Mouse (Mus musculus) liver, embryonic 12.5 days (tissue): ENCODE data around the gene Rras. TPM values are rescaled to one million over a fixed set of nuclear protein-coding genes. Genes with fewer than 3 reads are reported as not detected.

Experiments used
- ATAC-seq: fragments of 200-750 bp; cut with Nextera tagmentation; 2 replicates; pipeline ENCODE4 v1.8.0; 2017; ENCODE audit warnings: moderate number of reproducible peaks, mild to moderate bottlenecking, moderate library complexity
- H3K27ac ChIP-seq: fragments of 300-500 bp; sonication (generic); 2 replicates; pipeline ENCODE4 v1.5.1; 2016; ENCODE audit warnings: mild to moderate bottlenecking
- H3K27me3 ChIP-seq: fragments of 300-500 bp; sonication (generic); replicated peaks from 2 replicates; pipeline ENCODE4 v1.6.1; 2016; ENCODE audit warnings: mild to moderate bottlenecking, moderate library complexity
- H3K36me3 ChIP-seq: fragments of 300-500 bp; sonication (generic); 2 replicates; pipeline ENCODE4 v1.6.1; 2016; ENCODE audit warnings: mild to moderate bottlenecking, moderate library complexity
- H3K4me1 ChIP-seq: fragments of 300-500 bp; sonication (generic); 2 replicates; pipeline ENCODE4 v1.6.1; 2016
- H3K4me2 ChIP-seq: fragments of 300-500 bp; sonication (generic); 2 replicates; pipeline ENCODE4 v1.6.1; 2016; ENCODE audit warnings: mild to moderate bottlenecking, moderate library complexity
- H3K4me3 ChIP-seq: fragments of 300-500 bp; sonication (generic); 2 replicates; pipeline ENCODE4 v1.5.1; 2016; ENCODE audit warnings: mild to moderate bottlenecking, moderate library complexity
- H3K9ac ChIP-seq: fragments of 300-500 bp; sonication (generic); 2 replicates; pipeline ENCODE4 v1.6.1; 2016; ENCODE audit warnings: mild to moderate bottlenecking, moderate library complexity
- H3K9me3 ChIP-seq: fragments of 300-500 bp; sonication (generic); replicated peaks from 2 replicates; pipeline ENCODE4 v1.6.1; 2016; ENCODE audit warnings: mild to moderate bottlenecking, moderate library complexity
- WGBS: fragments of 180-500 bp; shearing (Covaris S2); methylation state at CpG from one replicate; pipeline ENCODE4 v1.1.7; 2016; ENCODE audit not compliant: insufficient replicate concordance; 5-methylcytosine and 5-hydroxymethylcytosine counted together
- polyA plus RNA-seq: library from polyadenylated mRNA; unstranded; fragments of >200 nt; fragmentation: Nextera tagmentation; extraction: Ambion mirVana; gene quantifications from 2 replicates; pipeline ENCODE4 v1.2.1, GENCODE M21; 2016

Rras gene
- polyA plus RNA-seq, 1 experiment from 2014 or later = 13.9 TPM

DNA sequence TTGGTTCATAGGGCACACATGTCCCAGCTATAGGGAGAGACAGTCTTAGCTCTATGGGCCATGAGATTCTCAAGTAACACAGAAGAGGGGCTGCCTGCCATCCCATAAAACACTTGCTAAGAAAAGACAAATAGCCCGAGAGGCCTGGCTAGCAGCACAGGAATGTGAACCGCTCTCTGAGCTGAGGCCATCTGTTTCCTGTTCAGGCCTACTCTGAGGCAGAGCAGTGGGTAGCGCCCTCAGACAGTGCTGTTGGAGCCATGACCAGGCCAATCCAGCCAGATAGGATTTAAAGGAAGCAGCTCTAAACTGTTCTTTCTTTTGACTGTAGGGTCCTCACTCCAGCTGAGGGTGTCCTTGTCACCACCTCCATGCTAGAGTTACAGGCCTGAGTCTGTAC, 13.2 kb upstream of the Rras start:
- peaks cover 100% of the 10 kb centered on the region for H3K36me3 ChIP-seq
- peaks cover 4% of the 10 kb centered on the region; the same call in 1 of the 2 replicates for H3K9me3 ChIP-seq
- H3K4me2 ChIP-seq = no peak overlapping the region
- ATAC-seq = no peak
- H3K27ac ChIP-seq = no peak overlapping the region
- no peak overlapping the region for H3K9ac ChIP-seq
- H3K27me3 ChIP-seq = no peaks in the 10 kb centered on the region
- peaks cover 26% of the 10 kb centered on the region for H3K4me1 ChIP-seq
- no peak overlapping the region for H3K4me3 ChIP-seq
- WGBS = 61% methylated on average over 3 of the region's 3 CpGs

DNA sequence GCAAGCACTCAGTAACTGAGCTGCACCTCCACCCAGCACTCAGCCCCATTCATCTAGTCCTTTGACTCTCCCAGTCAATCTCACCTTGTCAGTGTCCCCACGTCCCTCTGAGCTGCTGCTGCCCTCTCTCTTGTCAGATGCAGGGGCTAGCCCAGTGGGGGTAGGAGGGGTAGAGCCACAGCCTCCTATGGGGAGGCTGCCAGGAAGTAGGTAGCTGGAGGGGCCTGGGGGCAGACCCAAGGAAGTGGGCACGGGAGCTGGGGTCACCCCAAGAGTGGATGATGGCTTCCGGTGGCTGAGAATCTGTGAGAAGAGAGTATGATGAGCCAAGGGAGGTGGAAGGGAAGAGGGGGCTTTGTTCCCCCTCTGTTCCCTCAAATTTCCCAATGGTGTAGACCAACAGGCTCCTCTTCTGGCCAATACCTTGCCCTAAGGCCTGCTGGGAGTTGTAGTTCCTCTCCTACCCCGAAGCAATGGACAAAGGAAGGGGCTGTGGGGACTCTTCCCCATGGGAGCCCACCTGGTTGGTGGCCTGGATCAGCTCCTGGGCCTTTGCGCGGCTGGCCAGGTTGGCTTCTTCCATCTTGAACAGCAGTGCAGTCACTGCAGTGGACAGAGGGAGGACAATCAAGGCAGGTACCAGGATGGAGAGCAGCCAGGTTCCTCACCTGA, 12.3 kb upstream of the Rras start:
- H3K36me3 ChIP-seq = peaks cover 100% of the 10 kb centered on the region
- no peak for ATAC-seq
- no peak overlapping the region for H3K4me3 ChIP-seq
- peaks cover 4% of the 10 kb centered on the region; the same call in 1 of the 2 replicates for H3K9me3 ChIP-seq
- no peak overlapping the region for H3K9ac ChIP-seq
- no peak overlapping the region; the same call in 1 of the 2 replicates for H3K27ac ChIP-seq
- no peak overlapping the region for H3K4me2 ChIP-seq
- 89% methylated on average over 6 of the region's 6 CpGs for WGBS
- no peaks in the 10 kb centered on the region for H3K27me3 ChIP-seq
- H3K4me1 ChIP-seq = peaks cover 18% of the 10 kb centered on the region

DNA sequence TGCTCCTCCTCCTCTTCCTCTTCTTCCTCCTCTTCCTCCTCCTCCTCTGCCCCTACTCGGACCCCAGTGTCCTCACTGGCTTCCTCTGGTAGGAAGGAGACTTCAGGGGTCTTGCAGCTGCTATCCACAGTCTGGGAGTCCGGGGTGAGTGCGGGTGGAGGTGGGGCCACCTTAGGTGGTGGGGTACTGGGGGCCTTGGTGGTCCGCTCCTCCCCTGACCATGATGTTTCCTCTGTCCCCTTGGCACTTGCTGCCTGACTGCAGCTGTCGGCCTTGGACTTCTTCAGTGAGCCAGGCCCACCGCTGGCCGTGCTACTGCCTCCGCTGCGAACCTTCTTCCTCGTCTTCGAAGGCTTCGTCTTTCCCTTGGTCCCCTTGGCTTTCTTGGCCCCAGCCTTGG, 11.3 kb upstream of the Rras start:
- no peak for ATAC-seq
- no peaks in the 10 kb centered on the region for H3K27me3 ChIP-seq
- WGBS = 91% methylated on average over 12 of the region's 12 CpGs

DNA sequence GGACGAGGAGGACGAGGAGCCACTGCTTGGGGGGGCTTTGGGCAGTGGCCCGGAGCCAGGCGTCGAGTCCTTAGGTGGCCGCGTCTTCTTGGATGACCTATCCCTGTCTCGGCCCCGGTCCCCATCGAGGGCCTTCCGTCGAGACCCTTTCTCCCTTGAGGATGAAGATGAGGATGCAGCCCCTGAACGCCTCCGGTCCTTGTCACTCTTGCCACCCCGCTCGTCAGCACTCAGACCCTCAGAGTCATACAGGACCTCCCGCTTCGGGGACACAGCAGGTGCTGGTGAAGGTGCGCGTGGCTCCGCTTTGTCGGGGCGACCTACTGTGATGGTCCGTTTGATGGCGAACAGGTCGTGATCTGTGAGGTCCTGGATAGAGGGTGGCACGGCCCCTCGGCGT, 10.6 kb upstream of the Rras start:
- H3K4me2 ChIP-seq = no peak overlapping the region
- no peak overlapping the region for H3K9ac ChIP-seq
- H3K27me3 ChIP-seq = no peaks in the 10 kb centered on the region
- no peak overlapping the region for H3K4me3 ChIP-seq
- H3K27ac ChIP-seq = no peak overlapping the region
- WGBS = 92% methylated on average over 29 of the region's 29 CpGs
- peaks cover 3% of the 10 kb centered on the region; the same call in 1 of the 2 replicates for H3K4me1 ChIP-seq
- ATAC-seq = no peak
- peaks cover 4% of the 10 kb centered on the region; the same call in 1 of the 2 replicates for H3K9me3 ChIP-seq
- peaks cover 100% of the 10 kb centered on the region for H3K36me3 ChIP-seq

More for the DNA sequence above, 11.3 kb upstream of the Rras start:
- Histone ChIP-seq H3K4me1 (peaks cover 7% of the 10 kb centered on the region; the same call in 1 of the 2 replicates), H3K4me3 (no peak overlapping the region), H3K4me2 (no peak overlapping the region), H3K9ac (no peak overlapping the region), H3K9me3 (peaks cover 4% of the 10 kb centered on the region; the same call in 1 of the 2 replicates), H3K27ac (no peak overlapping the region), H3K36me3 (peaks cover 100% of the 10 kb centered on the region)

DNA sequence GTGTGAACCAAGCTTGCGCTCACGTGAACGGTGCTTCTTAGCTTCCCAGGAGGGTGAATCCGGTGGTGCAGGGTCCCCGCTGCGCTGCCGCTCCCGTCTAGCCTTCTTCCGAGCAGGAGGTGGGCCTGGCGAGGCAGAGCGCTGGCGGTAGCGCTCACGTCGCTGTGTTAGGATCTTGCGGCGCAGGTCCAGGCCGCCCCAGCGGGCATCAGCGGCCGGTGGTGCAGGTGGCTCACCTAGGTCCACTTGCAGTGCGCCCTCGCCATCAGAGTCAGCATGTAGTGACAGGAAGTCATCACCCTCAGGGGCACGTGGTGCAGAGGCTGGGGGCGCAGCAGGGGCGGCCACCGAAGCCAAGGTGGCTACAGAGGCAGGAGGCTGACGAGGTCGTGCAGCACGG, 9.9 kb upstream of the Rras start:
- 92% methylated on average over 30 of the region's 30 CpGs for WGBS
- Histone ChIP-seq H3K27me3 (no peaks in the 10 kb centered on the region), H3K4me1 (peaks cover 7% of the 10 kb centered on the region), H3K9ac (no peak overlapping the region), H3K27ac (no peak overlapping the region), H3K4me2 (no peak overlapping the region), H3K4me3 (no peak overlapping the region), H3K36me3 (peaks cover 100% of the 10 kb centered on the region), H3K9me3 (peaks cover 4% of the 10 kb centered on the region; the same call in 1 of the 2 replicates)
- ATAC-seq = no peak

DNA sequence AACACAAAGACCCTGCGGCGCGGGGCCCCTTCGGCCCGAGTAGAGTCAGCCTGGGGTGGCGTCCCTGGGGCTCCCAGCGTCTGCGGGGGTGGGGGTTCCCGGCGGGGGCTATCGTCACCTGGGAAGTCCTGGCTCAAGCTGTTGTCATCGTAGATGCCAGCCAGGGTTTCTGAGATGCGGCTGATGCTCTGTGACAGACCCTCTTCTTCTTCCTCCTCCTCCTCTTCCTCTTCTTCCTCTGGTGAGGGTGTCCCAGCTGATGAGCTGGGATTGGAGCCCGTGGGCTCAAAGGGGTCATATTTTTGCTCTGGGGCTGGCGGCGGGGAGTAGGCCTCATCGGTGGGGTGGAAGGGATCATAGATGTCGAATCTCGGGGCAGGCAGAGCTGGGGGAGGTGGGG, 9.3 kb upstream of the Rras start:
- 93% methylated on average over 19 of the region's 19 CpGs for WGBS
- Histone ChIP-seq H3K27ac (no peak overlapping the region), H3K9me3 (peaks cover 4% of the 10 kb centered on the region; the same call in 1 of the 2 replicates), H3K36me3 (peaks cover 100% of the 10 kb centered on the region), H3K4me1 (peaks cover 11% of the 10 kb centered on the region), H3K4me2 (no peak overlapping the region), H3K9ac (no peak overlapping the region), H3K4me3 (no peak overlapping the region), H3K27me3 (no peaks in the 10 kb centered on the region)
- ATAC-seq = no peak

DNA sequence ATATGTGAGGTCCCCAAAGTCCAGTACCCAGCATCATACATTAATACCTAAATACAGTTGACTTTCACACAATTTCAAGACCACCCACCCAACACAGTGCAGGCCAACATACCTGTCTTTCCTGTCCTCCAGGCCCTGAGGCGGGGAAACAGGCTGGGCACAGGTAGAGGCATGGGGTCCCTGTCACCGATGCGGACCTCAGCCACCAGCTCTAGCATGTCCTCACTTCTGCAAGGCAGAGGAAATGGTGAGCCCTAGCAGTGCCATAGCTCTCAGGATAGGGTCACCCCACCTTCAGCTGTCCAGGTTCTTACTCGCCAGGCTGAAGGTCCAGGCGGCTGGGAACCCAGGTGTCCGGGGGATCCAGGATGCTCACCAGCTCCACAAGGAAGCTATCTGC, 5.8 kb upstream of the Rras start:
- 94% methylated on average over 6 of the region's 6 CpGs for WGBS

DNA sequence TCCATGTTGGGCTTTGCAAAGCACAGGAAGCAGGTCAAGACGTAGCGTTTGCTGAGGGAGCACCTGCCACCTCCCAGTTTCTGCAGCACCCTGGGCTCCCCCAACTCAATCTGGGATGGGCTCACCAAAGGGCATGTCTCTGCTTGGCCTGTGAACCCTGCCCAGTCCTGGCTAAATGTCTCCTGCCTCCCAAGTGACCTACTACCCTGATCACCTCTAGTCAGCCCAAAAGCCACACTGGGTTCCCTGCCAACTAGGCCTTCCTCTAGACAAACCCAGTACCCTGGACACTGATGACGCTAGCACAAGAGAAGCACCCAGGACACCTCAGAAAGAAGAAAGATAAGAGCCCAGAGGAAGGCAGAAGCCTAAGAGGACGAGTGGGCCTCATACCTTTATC, 4.9 kb upstream of the Rras start:
- Histone ChIP-seq H3K4me2 (peak overlapping the region; percentile 31), H3K4me1 (peaks cover 37% of the 10 kb centered on the region), H3K36me3 (peaks cover 61% of the 10 kb centered on the region), H3K27ac (peak overlapping the region; percentile 60), H3K9ac (peak overlapping the region; percentile 49; the same call in 1 of the 2 replicates), H3K27me3 (0 out of 2 replicates have a peak, but pooled peaks cover under 1% of the 10 kb centered on the region), H3K4me3 (no peak overlapping the region), H3K9me3 (peaks cover under 1% of the 10 kb centered on the region; the same call in 1 of the 2 replicates)
- 49% methylated on average over 4 of the region's 4 CpGs for WGBS
- no peak for ATAC-seq

More for the DNA sequence above, 5.8 kb upstream of the Rras start:
- ATAC-seq = no peak
- H3K4me1 ChIP-seq = peaks cover 35% of the 10 kb centered on the region
- H3K27me3 ChIP-seq = no peaks in the 10 kb centered on the region
- H3K36me3 ChIP-seq = peaks cover 69% of the 10 kb centered on the region
- no peak overlapping the region for H3K27ac ChIP-seq
- H3K9me3 ChIP-seq = peaks cover 4% of the 10 kb centered on the region; the same call in 1 of the 2 replicates
- no peak overlapping the region for H3K9ac ChIP-seq
- H3K4me2 ChIP-seq = no peak overlapping the region
- no peak overlapping the region for H3K4me3 ChIP-seq

DNA sequence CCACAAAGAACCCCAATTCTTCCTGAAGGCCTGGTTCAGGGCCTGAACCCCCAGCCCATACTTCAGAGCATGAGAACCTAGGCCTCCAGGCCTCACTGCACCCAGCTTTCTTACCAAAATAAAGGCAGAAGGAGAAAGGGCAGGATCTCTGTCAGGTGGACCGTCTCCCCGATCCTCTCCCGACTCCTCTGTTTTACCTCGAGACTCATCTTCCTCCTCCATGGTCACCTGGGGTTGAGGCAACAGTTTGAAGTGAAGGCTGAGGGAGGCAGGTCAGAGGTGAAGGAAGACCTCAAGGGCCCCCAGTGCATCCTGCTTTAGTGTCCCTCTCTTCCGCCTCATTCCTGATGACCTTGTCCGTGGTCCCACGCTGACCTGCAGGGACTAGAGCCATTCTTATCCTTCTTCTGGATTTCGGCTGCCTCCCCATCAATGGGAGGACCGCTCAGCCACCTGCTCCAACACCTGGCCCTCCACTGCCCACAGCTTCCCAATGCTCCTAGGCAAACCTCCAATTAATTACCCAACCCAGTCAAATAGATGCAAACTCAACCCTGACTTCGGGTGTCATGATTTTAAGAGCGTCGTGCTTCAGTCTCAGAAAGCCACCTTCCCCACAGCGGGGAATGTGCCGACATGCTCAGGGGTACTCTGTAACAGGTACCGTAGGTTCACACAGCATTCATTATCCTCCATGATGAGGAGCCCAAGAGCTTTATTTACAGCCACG, 4.2 kb upstream of the Rras start:
- peak overlapping the region; percentile 49 for H3K9ac ChIP-seq
- peaks cover 54% of the 10 kb centered on the region for H3K36me3 ChIP-seq
- peak overlapping the region; percentile 31 for H3K4me2 ChIP-seq
- peaks cover 44% of the 10 kb centered on the region for H3K4me1 ChIP-seq
- H3K9me3 ChIP-seq = no peaks in the 10 kb centered on the region
- WGBS = 89% methylated on average over 16 of the region's 16 CpGs
- no peak for ATAC-seq
- H3K27me3 ChIP-seq = peaks cover 7% of the 10 kb centered on the region
- H3K4me3 ChIP-seq = no peak overlapping the region
- peak overlapping the region; percentile 60 for H3K27ac ChIP-seq

DNA sequence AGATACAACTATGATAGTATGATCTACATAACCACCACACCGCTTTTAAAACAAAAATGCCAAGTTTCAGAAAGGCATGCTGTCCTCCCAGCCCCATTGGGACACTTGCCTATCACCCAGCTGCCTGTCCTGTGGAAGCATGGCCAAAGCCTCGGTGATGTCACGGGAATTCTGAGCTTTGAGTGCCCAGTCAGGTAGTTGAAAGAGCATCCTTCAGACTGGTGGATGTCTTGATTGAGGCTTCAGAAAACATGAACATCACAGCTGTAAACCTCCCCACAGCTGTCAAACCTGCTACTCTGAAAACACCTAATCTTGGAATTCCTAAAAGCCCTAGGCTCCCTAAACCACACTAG, 3.7 kb upstream of the Rras start:
- 95% methylated on average over 3 of the region's 3 CpGs for WGBS
- peak overlapping the region; percentile 92; the same call in 1 of the 2 replicates for H3K27ac ChIP-seq
- no peak for ATAC-seq
- H3K27me3 ChIP-seq = peaks cover 13% of the 10 kb centered on the region
- H3K4me3 ChIP-seq = no peak overlapping the region
- H3K9me3 ChIP-seq = no peaks in the 10 kb centered on the region
- H3K4me2 ChIP-seq = peak overlapping the region; percentile 98; the same call in 1 of the 2 replicates
- no peak overlapping the region for H3K9ac ChIP-seq
- peaks cover 49% of the 10 kb centered on the region for H3K36me3 ChIP-seq
- peaks cover 50% of the 10 kb centered on the region for H3K4me1 ChIP-seq

DNA sequence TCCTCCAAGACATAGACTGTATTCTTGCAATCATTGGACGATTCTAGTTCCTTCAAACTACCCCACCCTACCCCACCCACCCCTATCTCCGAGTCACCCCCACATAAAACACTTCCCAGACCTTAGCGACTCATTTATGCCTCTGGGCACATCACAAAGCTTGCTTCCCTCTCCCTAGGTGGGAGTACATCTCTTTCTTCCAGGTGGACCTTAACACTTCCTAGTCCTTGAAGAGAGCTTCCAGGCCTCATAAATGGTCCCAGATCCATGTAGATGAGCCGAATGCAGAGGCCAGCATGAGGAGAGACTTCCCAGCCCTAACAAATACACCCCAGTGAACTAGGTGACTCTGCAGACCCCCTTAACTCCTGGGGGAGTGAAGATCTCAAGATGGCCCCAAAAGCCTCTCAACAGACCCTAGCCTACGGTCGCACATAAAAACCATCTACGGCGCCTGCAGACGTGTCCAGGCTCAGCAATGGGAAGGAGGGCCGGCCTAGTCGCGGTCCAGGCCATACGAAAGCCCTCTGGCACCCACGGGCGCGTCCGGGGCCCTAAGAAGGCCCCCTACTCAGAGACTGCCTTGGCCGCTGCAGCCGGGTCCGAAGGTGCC, 2.3 kb upstream of the Rras start:
- Histone ChIP-seq H3K36me3 (peaks cover 35% of the 10 kb centered on the region), H3K4me1 (peaks cover 53% of the 10 kb centered on the region), H3K27me3 (peaks cover 26% of the 10 kb centered on the region), H3K27ac (peak overlapping the region; percentile 92), H3K4me2 (peak overlapping the region; percentile 98), H3K9me3 (no peaks in the 10 kb centered on the region), H3K9ac (peak overlapping the region; percentile 96), H3K4me3 (peak overlapping the region; percentile 93)
- ATAC-seq = no peak
- WGBS = under 1% methylated on average over 20 of the region's 20 CpGs
